Mouse (Mus musculus) MN1 (cell line): ENCODE measurements around the gene Lrmda.

Experiments
- DNase-seq: peaks from one replicate; pipeline ENCODE4 v3.0.0-alpha.2; 2016; ENCODE audit warnings: low spot score

Gene Lrmda

GRCm38 (mm10) chr14:22940576-22940975 lies 921.1 kb downstream of the Lrmda start:
- DNase-seq, result no peak

DNA sequence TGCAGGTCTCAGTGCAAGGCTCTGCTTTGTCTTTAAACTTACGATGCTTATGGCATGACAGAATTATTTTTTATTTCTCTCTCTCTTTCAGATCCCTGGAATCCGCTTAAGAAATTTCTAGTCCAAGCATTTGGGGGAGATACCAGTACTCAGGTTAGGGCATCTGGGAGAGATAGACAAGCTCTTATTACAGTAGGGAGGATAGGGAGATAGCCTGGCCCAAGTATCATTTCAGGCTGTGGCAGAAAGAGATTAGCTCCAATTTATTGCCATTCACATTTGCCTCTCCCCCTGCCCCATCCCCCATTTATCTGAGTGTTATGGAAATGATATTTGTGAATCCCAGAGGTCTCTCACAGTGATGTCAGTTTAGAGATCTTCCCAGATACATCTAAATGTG lies 923.1 kb downstream of the Lrmda start:
- DNase-seq, result no peak

GRCm38 (mm10) chr14:22949466-22949865 lies 930.0 kb downstream of the Lrmda start:
- DNase-seq, result peak; percentile 56

GRCm38 (mm10) chr14:22952981-22953380 lies 933.5 kb downstream of the Lrmda start:
- no peak for DNase-seq

DNA sequence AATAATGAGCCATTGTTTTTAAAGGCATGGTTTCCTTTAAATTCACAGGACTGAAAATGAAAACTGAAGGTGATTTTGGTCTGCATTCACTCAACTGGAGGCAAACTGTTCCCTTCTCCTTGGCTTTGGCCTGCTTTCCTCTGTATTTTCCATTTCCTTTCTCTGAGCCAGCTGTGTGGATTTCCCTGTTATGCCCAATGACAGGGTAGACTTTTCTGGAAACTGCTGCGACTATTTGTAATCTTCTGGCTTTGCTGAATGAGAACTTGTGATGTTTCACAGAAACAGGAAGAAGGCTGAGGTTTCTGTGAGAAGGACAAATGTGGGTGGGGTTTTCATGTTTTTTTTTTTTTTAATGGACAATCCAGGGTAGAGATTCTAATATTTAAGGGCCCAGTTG lies 940.7 kb downstream of the Lrmda start:
- DNase-seq, result no peak

GRCm38 (mm10) chr14:22964796-22965660 lies 945.5 kb downstream of the Lrmda start:
- peak; percentile 30 for DNase-seq

- no peak for DNase-seq
Measured at GRCm38 (mm10) chr14:22968705-22969104, 949.2 kb downstream of the Lrmda start.

- DNase-seq, result no peak
Measured at GRCm38 (mm10) chr14:22986736-22987135, 967.2 kb downstream of the Lrmda start.

DNA sequence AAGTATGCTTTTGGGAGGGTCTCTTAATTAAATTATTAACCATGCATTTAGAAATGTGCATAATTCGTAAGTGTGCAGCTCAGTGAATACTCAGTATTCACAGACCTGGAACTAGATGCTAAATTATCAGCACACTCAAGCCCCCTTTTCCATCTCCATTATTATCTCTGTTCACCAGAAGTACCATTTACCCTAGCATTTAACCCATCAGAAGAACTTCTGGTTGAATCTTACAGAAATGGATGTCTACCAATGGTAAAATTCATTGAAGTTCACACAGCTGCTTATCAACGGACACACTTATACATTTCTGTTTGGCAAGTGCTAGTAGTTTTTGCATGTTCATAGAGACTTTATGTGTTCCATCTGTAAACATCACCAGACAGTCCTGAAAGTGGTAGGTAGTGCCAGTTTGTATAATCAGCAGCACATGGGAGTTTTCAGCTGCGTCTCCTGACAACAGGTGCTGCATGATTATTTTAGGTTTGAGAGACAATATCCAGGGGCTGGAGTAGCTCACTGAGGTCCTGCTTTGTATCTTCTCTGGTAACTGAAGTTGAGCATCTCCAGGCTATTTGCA lies 968.7 kb downstream of the Lrmda start:
- no peak for DNase-seq

- no peak for DNase-seq
Measured at GRCm38 (mm10) chr14:22995184-22995935, 975.8 kb downstream of the Lrmda start.

GRCm38 (mm10) chr14:22998906-22999305 lies 979.4 kb downstream of the Lrmda start:
- DNase-seq, result no peak

DNA sequence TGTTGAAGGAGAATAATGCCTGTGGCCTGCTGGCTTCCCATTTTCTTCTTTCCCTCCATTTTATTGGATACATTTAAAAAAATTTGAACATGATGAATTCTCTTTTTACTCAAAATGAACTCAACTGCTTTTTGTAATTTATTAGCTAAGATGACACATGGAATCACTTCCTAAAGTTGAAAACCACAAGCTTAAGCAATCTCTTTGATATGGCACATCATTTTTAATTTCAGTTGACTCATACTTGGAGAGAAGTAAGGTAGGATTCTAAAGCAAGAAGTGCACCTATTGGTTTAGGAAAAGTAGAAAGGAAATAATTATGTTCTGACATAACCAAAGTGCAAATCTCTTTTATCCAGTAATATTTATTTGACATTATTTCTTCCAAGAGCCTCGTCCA lies 992.5 kb downstream of the Lrmda start:
- DNase-seq, result no peak

GRCm38 (mm10) chr14:23014747-23015286 lies 995.3 kb downstream of the Lrmda start:
- DNase-seq, result peak; percentile 9

- no peak for DNase-seq
Measured at GRCm38 (mm10) chr14:23015321-23016067, 996.0 kb downstream of the Lrmda start.

- DNase-seq, result no peak
Measured at GRCm38 (mm10) chr14:23016068-23016611, 996.6 kb downstream of the Lrmda start.

- DNase-seq, result no peak
Measured at GRCm38 (mm10) chr14:23041002-23041401, 1021.5 kb downstream of the Lrmda start.

- DNase-seq, result no peak
Measured at GRCm38 (mm10) chr14:23045322-23045721, 1025.8 kb downstream of the Lrmda start.

GRCm38 (mm10) chr14:23046330-23046729 lies 1026.8 kb downstream of the Lrmda start:
- DNase-seq, result peak; percentile 65

DNA sequence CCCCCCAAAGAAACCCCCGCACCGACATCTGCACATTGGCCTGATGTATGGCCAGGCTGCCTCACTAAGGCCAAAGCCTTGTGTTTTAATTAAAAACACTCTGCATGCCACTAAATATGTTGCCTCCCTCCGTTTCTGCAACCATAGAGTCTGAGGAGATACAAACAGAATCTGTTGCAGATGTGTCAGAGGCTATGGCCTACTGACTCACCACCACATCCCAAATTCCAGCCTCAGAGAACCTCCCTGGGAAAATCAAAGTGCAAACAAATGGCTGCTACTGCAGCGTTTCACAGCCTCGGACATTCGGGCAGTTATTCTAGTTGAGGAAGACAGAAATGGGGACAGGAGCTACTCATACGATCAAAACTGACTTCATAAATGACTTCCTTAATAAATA lies 1031.9 kb downstream of the Lrmda start:
- DNase-seq, result no peak

DNA sequence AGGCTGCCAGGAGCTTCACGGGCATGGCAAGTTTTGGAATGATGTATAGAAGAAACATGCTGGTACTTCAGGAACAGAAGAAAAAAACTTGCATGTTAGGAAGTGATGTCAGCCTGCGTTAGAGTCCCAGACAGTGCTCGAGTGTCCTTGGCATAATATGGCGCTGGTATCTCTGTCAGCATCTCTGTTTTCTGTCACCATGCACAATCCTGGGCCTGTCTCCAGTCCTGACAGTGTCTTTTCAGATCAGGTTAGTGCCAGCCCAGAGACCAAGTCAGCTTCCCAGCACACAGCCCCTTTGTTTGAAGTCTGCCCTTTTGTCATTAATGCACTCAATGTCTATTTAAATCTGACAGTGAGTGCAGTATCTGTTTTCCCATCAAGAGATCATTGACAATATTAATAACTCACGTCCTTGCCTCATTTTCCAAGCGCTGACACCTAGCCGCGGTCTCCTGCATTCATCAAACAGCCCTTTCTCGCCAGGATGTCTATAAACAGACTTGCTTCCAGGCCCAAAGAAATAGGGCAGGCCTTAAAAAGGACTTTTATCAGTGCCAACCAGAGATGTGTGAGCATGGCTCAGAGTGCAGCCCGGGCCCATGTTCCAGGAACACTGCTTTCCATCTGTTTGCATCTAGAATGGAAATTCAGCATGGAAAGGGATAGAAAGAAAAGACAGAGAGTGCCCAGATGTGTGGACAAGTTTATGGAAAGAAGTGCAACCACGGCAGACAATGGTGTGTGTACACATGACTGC lies 1033.5 kb downstream of the Lrmda start:
- DNase-seq, result peak; percentile 33
